ENCODE assay signal across 9 mouse cellular contexts in the genomic region with DNA sequence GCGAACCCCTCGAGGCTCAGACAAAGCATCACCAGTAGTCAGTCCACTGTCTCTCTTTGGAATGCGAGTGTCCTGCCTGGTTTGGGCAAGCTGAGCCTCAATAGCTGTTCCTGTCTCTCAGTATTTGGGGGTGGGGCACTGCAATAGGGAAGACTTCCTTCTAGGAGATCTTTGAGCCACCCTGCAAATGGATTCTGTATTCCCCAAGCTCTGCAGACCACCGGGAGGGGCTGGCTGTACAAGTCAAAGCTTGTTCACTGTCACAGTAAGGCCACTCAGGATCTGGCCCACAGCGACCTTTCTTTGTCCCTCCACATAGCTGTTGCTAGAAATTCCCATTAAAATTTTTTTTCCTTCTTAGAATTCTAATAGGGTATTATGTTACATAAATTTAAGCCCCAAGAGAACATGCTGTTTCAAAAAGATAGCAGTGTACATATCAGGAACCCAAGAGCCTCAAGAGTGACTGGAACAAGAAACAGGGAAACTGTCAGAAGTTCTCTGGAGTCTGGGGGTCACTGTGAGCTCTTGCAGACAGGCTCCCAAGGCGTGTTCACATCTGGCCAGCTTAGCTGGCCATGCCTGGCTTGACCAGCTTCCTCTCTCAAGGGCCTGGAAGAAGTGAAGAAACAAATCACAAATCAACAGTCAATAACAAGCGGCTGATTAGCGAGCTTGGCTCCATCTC. TPM values are rescaled to one million over a fixed set of nuclear protein-coding genes. Genes with fewer than 3 reads are reported as not detected.
A peak's percentile ranks its signal among the peaks of the same experiment; 100 is the strongest.
DNase-seq lines count a peak whose midpoint lies in the region; ATAC-seq lines count a peak whose summit lies in the region.
"Had no signal": no experiment of that assay in that cellular context is flagged by ENCODE, and none has a peak within 500 bp of the region (broad histone marks: within the 10 kb centered on the region; RNA-seq: fewer than 3 reads in every experiment).

No protein-coding gene starts in this region.

- H3K4me3 ChIP-seq in kidney, embryonic 15.5 days (replicated peaks) = no peak overlapping the region
- H3K4me3 ChIP-seq in embryonic facial prominence, embryonic 10.5 days = no peak overlapping the region
- no peak overlapping the region for H3K4me3 ChIP-seq in embryonic facial prominence, embryonic 14.5 days (ENCODE audit: low read depth, low read length)
- H3K4me3 ChIP-seq in limb, embryonic 13.5 days = no peak overlapping the region
- H3K4me3 ChIP-seq in forebrain, embryonic 12.5 days (replicated peaks) = no peak overlapping the region

- WGBS in kidney, embryonic 15.5 days = 74% methylated on average over 8 of the region's 8 CpGs
- whole genome bisulfite sequencing in embryonic facial prominence, embryonic 10.5 days = 67% methylated on average over 8 of the region's 8 CpGs
- 55% methylated on average over 8 of the region's 8 CpGs for WGBS in embryonic facial prominence, embryonic 14.5 days
- 56% methylated on average over 8 of the region's 8 CpGs for WGBS in limb, embryonic 13.5 days
- 69% methylated on average over 8 of the region's 8 CpGs for WGBS in forebrain, embryonic 12.5 days

- no peak overlapping the region for H3K9ac ChIP-seq in kidney, embryonic 15.5 days
- H3K9ac ChIP-seq in embryonic facial prominence, embryonic 14.5 days (ENCODE audit: low read depth, low read length) = no peak overlapping the region
- H3K9ac ChIP-seq in limb, embryonic 13.5 days = no peak overlapping the region
- no peak overlapping the region for H3K9ac ChIP-seq in forebrain, embryonic 12.5 days

- DNase-seq in kidney, postnatal 25 days = no peak
- no peak for DNase-seq in embryonic facial prominence, embryonic 10.5 days (ENCODE audit: low spot score)
- DNase-seq in embryonic facial prominence, embryonic 14.5 days (ENCODE audit: low spot score) = no peak
- no peak for DNase-seq in adrenal gland, postnatal 10 days
- DNase-seq: thymus, adult 2 months had no signal

- H3K27me3 ChIP-seq in kidney, embryonic 15.5 days = no peaks in the 10 kb centered on the region; the same call in 1 of the 2 replicates
- H3K27me3 ChIP-seq in embryonic facial prominence, embryonic 10.5 days (replicated peaks; ENCODE audit: low read depth, poor library complexity, severe bottlenecking) = no peaks in the 10 kb centered on the region
- H3K27me3 ChIP-seq in embryonic facial prominence, embryonic 14.5 days (replicated peaks; ENCODE audit: control insufficient read depth, insufficient read depth, low read length) = no peaks in the 10 kb centered on the region
- H3K27me3 ChIP-seq in limb, embryonic 13.5 days = no peaks in the 10 kb centered on the region
- no peaks in the 10 kb centered on the region for H3K27me3 ChIP-seq in forebrain, embryonic 12.5 days

- no peak for ATAC-seq in kidney, embryonic 15.5 days (replicated peaks; ENCODE audit: low FRiP score)
- ATAC-seq in embryonic facial prominence, embryonic 14.5 days (ENCODE audit: low read depth) = no peak
- no peak for ATAC-seq in limb, embryonic 13.5 days (ENCODE audit: low FRiP score, low read depth)
- ATAC-seq in forebrain, embryonic 12.5 days (ENCODE audit: low FRiP score) = no peak
- ATAC-seq: forebrain, embryonic 16.5 days had no signal

- H3K4me2 ChIP-seq in kidney, embryonic 15.5 days = no peak overlapping the region
- H3K4me2 ChIP-seq in embryonic facial prominence, embryonic 14.5 days (ENCODE audit: low read depth, low read length) = no peak overlapping the region
- H3K4me2 ChIP-seq in limb, embryonic 13.5 days (replicated peaks) = no peak overlapping the region; the same call in 1 of the 2 replicates
- no peak overlapping the region for H3K4me2 ChIP-seq in forebrain, embryonic 12.5 days

- no peaks in the 10 kb centered on the region for H3K9me3 ChIP-seq in kidney, embryonic 15.5 days (replicated peaks)
- H3K9me3 ChIP-seq in embryonic facial prominence, embryonic 10.5 days = no peaks in the 10 kb centered on the region; the same call in 1 of the 2 replicates
- H3K9me3 ChIP-seq in embryonic facial prominence, embryonic 14.5 days (ENCODE audit: control insufficient read depth, low read length) = no peaks in the 10 kb centered on the region
- H3K9me3 ChIP-seq in limb, embryonic 13.5 days = no peaks in the 10 kb centered on the region
- no peaks in the 10 kb centered on the region for H3K9me3 ChIP-seq in forebrain, embryonic 12.5 days

- H3K4me1 ChIP-seq in kidney, embryonic 15.5 days = peaks cover 51% of the 10 kb centered on the region
- H3K4me1 ChIP-seq in embryonic facial prominence, embryonic 10.5 days = peaks cover 35% of the 10 kb centered on the region
- H3K4me1 ChIP-seq in embryonic facial prominence, embryonic 14.5 days (ENCODE audit: control insufficient read depth, insufficient read depth, low read length) = peaks cover 27% of the 10 kb centered on the region
- H3K4me1 ChIP-seq in limb, embryonic 13.5 days = peaks cover 42% of the 10 kb centered on the region
- peaks cover 10% of the 10 kb centered on the region; the same call in 1 of the 2 replicates for H3K4me1 ChIP-seq in forebrain, embryonic 12.5 days

- no peaks in the 10 kb centered on the region for H3K36me3 ChIP-seq in kidney, embryonic 15.5 days
- no peaks in the 10 kb centered on the region for H3K36me3 ChIP-seq in embryonic facial prominence, embryonic 10.5 days (replicated peaks)
- no peaks in the 10 kb centered on the region for H3K36me3 ChIP-seq in embryonic facial prominence, embryonic 14.5 days (ENCODE audit: control insufficient read depth, insufficient read depth, low read length)
- H3K36me3 ChIP-seq in limb, embryonic 13.5 days = no peaks in the 10 kb centered on the region
- H3K36me3 ChIP-seq in forebrain, embryonic 12.5 days (replicated peaks) = no peaks in the 10 kb centered on the region

- H3K27ac ChIP-seq in kidney, embryonic 15.5 days = peak overlapping the region; percentile 89; the same call in 1 of the 2 replicates
- peak overlapping the region; percentile 86 for H3K27ac ChIP-seq in embryonic facial prominence, embryonic 10.5 days (replicated peaks)
- H3K27ac ChIP-seq in embryonic facial prominence, embryonic 14.5 days (replicated peaks; ENCODE audit: low read depth, low read length) = peak overlapping the region; percentile 89; the same call in 1 of the 2 replicates
- H3K27ac ChIP-seq in limb, embryonic 13.5 days = peak overlapping the region; percentile 92
- H3K27ac ChIP-seq in forebrain, embryonic 12.5 days = no peak overlapping the region

RNA-seq across cellular contexts. Expression of a gene that starts 25.5 kb away (rescaled TPM):
- polyA plus RNA-seq in kidney, embryonic 15.5 days (2015; fragmentation: Nextera tagmentation; extraction: Ambion mirVana) = 15.8 and 16.6 TPM in 2 replicates
- polyA plus RNA-seq in embryonic facial prominence, embryonic 10.5 days (2016; fragmentation: Nextera tagmentation; extraction: Ambion mirVana) = 12.7 and 13.1 TPM in 2 replicates
- 19.6 and 23.5 TPM in 2 replicates for polyA plus RNA-seq in embryonic facial prominence, embryonic 14.5 days (2014; fragmentation: Nextera tagmentation; extraction: Ambion mirVana)
- 14.7 and 14.9 TPM in 2 replicates for polyA plus RNA-seq in limb, embryonic 13.5 days (2015; fragmentation: Nextera tagmentation; extraction: Ambion mirVana)
- total RNA-seq in adrenal gland, postnatal 10 days (2021) = 10 to 100 TPM; 49.0 to 67.2 TPM
- 21.0 and 22.9 TPM in 2 replicates for polyA plus RNA-seq in forebrain, embryonic 12.5 days (2016; fragmentation: Nextera tagmentation; extraction: Ambion mirVana)

RNA-seq across cellular contexts. Expression of a gene that starts 58.5 kb away (rescaled TPM):
- polyA plus RNA-seq in kidney, embryonic 15.5 days (2015; fragmentation: Nextera tagmentation; extraction: Ambion mirVana) = 44.5 and 46.5 TPM in 2 replicates
- polyA plus RNA-seq in embryonic facial prominence, embryonic 10.5 days (2016; fragmentation: Nextera tagmentation; extraction: Ambion mirVana) = 64.2 and 67.5 TPM in 2 replicates
- 51.9 and 54.3 TPM in 2 replicates for polyA plus RNA-seq in embryonic facial prominence, embryonic 14.5 days (2014; fragmentation: Nextera tagmentation; extraction: Ambion mirVana)
- 58.3 and 59.8 TPM in 2 replicates for polyA plus RNA-seq in limb, embryonic 13.5 days (2015; fragmentation: Nextera tagmentation; extraction: Ambion mirVana)
- total RNA-seq in adrenal gland, postnatal 10 days (2021) = 10 to 100 TPM; 27.5 to 43.8 TPM
- polyA plus RNA-seq in forebrain, embryonic 12.5 days (2016; fragmentation: Nextera tagmentation; extraction: Ambion mirVana) = 75.0 and 77.4 TPM in 2 replicates
